Mouse (Mus musculus) forebrain, embryonic 11.5 days (tissue): ENCODE results near the gene Zfp112. TPM values are rescaled to one million over a fixed set of nuclear protein-coding genes. Genes with fewer than 3 reads are reported as not detected.

Experiments used
- ATAC-seq: fragments of 200-750 bp; cut with Nextera tagmentation; replicated peaks from 2 replicates; pipeline ENCODE4 v1.8.0; 2017; ENCODE audit warnings: moderate TSS enrichment; ENCODE audit not compliant: low FRiP score
- DNase-seq: peaks from one replicate; pipeline ENCODE4 v3.0.0-alpha.2; 2017; ENCODE audit warnings: low spot score
- H3K27ac ChIP-seq: fragments of 300-500 bp; sonication (generic); 2 replicates; pipeline ENCODE4 v1.5.1; 2014; ENCODE audit warnings: low read depth, low read length
- H3K27me3 ChIP-seq: fragments of 300-500 bp; sonication (generic); 2 replicates; pipeline ENCODE4 v1.6.1; 2014; ENCODE audit warnings: mild to moderate bottlenecking, low read length, mixed read lengths; ENCODE audit not compliant: control insufficient read depth, insufficient read depth
- H3K36me3 ChIP-seq: fragments of 300-500 bp; sonication (generic); 2 replicates; pipeline ENCODE4 v1.6.1; 2014; ENCODE audit warnings: mild to moderate bottlenecking, low read length, moderate library complexity, mixed read lengths; ENCODE audit not compliant: control insufficient read depth, insufficient read depth
- H3K4me1 ChIP-seq: fragments of 300-500 bp; sonication (generic); replicated peaks from 2 replicates; pipeline ENCODE4 v1.6.1; 2014; ENCODE audit warnings: low read length, mixed read lengths; ENCODE audit not compliant: control insufficient read depth, insufficient read depth
- H3K4me2 ChIP-seq: fragments of 300-500 bp; sonication (generic); 2 replicates; pipeline ENCODE4 v1.6.1; 2014; ENCODE audit warnings: low read depth, mild to moderate bottlenecking, low read length, moderate library complexity, mixed read lengths; ENCODE audit not compliant: severe bottlenecking
- H3K4me3 ChIP-seq: fragments of 300-500 bp; sonication (generic); 2 replicates; pipeline ENCODE4 v1.5.1; 2014; ENCODE audit warnings: low read depth, low read length
- H3K9ac ChIP-seq: fragments of 300-500 bp; sonication (generic); 2 replicates; pipeline ENCODE4 v1.6.1; 2014; ENCODE audit warnings: low read length
- H3K9me3 ChIP-seq: fragments of 300-500 bp; sonication (generic); 2 replicates; pipeline ENCODE4 v1.6.1; 2016; ENCODE audit warnings: low read length, mixed read lengths; ENCODE audit not compliant: control insufficient read depth
- WGBS: fragments of 180-500 bp; shearing (Covaris S2); extraction: QIAGEN DNeasy Blood & Tissue Kit; methylation state at CpG from one replicate; pipeline ENCODE4 v1.1.7; 2014; 5-methylcytosine and 5-hydroxymethylcytosine counted together
- polyA plus RNA-seq: library from polyadenylated mRNA; unstranded; fragments of >200 nt; fragmentation: Nextera tagmentation; extraction: Ambion mirVana; gene quantifications from 2 replicates; pipeline ENCODE4 v1.2.1, GENCODE M21; 2014

Gene Zfp112
- polyA plus RNA-seq, 1 experiment from 2014 or later, result 6.3 TPM

- ATAC-seq (no peak), DNase-seq (no peak)
- WGBS, result 8% methylated on average over 1 of the region's 1 CpGs
Observed at GRCm38 (mm10) chr7:24153272-24153671, 41.2 kb downstream of the Zfp112 start.

GRCm38 (mm10) chr7:24172191-24172590, 60.1 kb downstream of the Zfp112 start:
- Histone ChIP-seq H3K4me3 (no peak overlapping the region), H3K4me1 (no peaks in the 10 kb centered on the region), H3K9ac (no peak overlapping the region), H3K9me3 (no peaks in the 10 kb centered on the region), H3K27me3 (no peaks in the 10 kb centered on the region), H3K36me3 (no peaks in the 10 kb centered on the region), H3K27ac (no peak overlapping the region), H3K4me2 (no peak overlapping the region)
- DNase-seq (no peak), ATAC-seq (no peak)
- WGBS, result 73% methylated on average over 4 of the region's 4 CpGs

More at GRCm38 (mm10) chr7:24153272-24153671, 41.2 kb downstream of the Zfp112 start:
- no peak overlapping the region for H3K4me3 ChIP-seq
- H3K27me3 ChIP-seq, result no peaks in the 10 kb centered on the region
- H3K4me1 ChIP-seq, result no peaks in the 10 kb centered on the region
- no peak overlapping the region for H3K9ac ChIP-seq
- H3K27ac ChIP-seq, result no peak overlapping the region
- H3K4me2 ChIP-seq, result no peak overlapping the region
- no peaks in the 10 kb centered on the region for H3K36me3 ChIP-seq
- no peaks in the 10 kb centered on the region for H3K9me3 ChIP-seq

- H3K4me2 ChIP-seq, result peak within 1 kb of the TSS; percentile 47
- H3K27ac ChIP-seq, result no peak within 1 kb of the TSS
- no peaks in the 10 kb centered on the region for H3K4me1 ChIP-seq
- DNase-seq (peak; percentile 88), ATAC-seq (peak; percentile 90)
- H3K27me3 ChIP-seq, result no peaks in the 10 kb centered on the region
- H3K36me3 ChIP-seq, result no peaks in the 10 kb centered on the region
- peak within 1 kb of the TSS; percentile 77 for H3K9ac ChIP-seq
- WGBS, result 14% methylated on average over 23 of the region's 23 CpGs
- H3K9me3 ChIP-seq, result no peaks in the 10 kb centered on the region
- H3K4me3 ChIP-seq, result peak within 1 kb of the TSS; percentile 47
Observed at GRCm38 (mm10) chr7:24174618-24175336, 62.7 kb downstream of the Zfp112 start, which contains the start of gene Zfp114. Zfp114 (plus strand) TSS chr7:24175060.

- H3K9me3 ChIP-seq, result no peaks in the 10 kb centered on the region
- H3K36me3 ChIP-seq, result no peaks in the 10 kb centered on the region
- no peak for DNase-seq
- peak overlapping the region; percentile 47; the same call in 1 of the 2 replicates for H3K4me2 ChIP-seq
- no peaks in the 10 kb centered on the region for H3K4me1 ChIP-seq
- WGBS, result 59% methylated on average over 6 of the region's 6 CpGs
- peak; percentile 33; the same call in 1 of the 2 replicates for ATAC-seq
- H3K4me3 ChIP-seq, result peak overlapping the region; percentile 47
- peak overlapping the region; percentile 77 for H3K9ac ChIP-seq
- H3K27me3 ChIP-seq, result no peaks in the 10 kb centered on the region
- H3K27ac ChIP-seq, result no peak overlapping the region
Observed at GRCm38 (mm10) chr7:24175337-24175711, 63.2 kb downstream of the Zfp112 start.

Other genes with a start within 250 kb of the Zfp112 start
- not detected in 2 replicates for gene Vmn1r177, start 245.9 kb upstream of the Zfp112 start, polyA plus RNA-seq
- not detected in 2 replicates for gene Vmn1r178, start 220.3 kb upstream of the Zfp112 start, polyA plus RNA-seq
- gene Vmn1r179, start 185.3 kb upstream of the Zfp112 start, polyA plus RNA-seq, result not detected in 2 replicates
- gene Vmn1r180, start 161.7 kb upstream of the Zfp112 start, polyA plus RNA-seq, result not detected in 2 replicates
- not detected in 2 replicates for gene Vmn1r181, start 137.7 kb upstream of the Zfp112 start, polyA plus RNA-seq
- not detected in 2 replicates for gene V1rd19, start 110.6 kb upstream of the Zfp112 start, polyA plus RNA-seq
- not detected in 2 replicates for gene Vmn1r183, start 59.1 kb upstream of the Zfp112 start, polyA plus RNA-seq
- 33.3 and 35.3 TPM in 2 replicates for gene Zfp180, start 30.4 kb upstream of the Zfp112 start, polyA plus RNA-seq
- gene Zfp235, start 21.9 kb downstream of the Zfp112 start, polyA plus RNA-seq, result 17.4 and 17.6 TPM in 2 replicates
- gene Zfp114, start 62.7 kb downstream of the Zfp112 start, polyA plus RNA-seq, result 6.2 and 6.7 TPM in 2 replicates
- gene Zfp111, start 99.1 kb downstream of the Zfp112 start, polyA plus RNA-seq, result 9.6 and 12.3 TPM in 2 replicates
- 5.0 and 5.7 TPM in 2 replicates for gene Zfp109, start 125.2 kb downstream of the Zfp112 start, polyA plus RNA-seq
- gene Zfp108, start 142.5 kb downstream of the Zfp112 start, polyA plus RNA-seq, result 2.6 and 3.0 TPM in 2 replicates
- gene Zfp93, start 158.1 kb downstream of the Zfp112 start, polyA plus RNA-seq, result 7.4 and 9.0 TPM in 2 replicates
- 43.4 and 48.7 TPM in 2 replicates for gene Zfp61, start 188.9 kb downstream of the Zfp112 start, polyA plus RNA-seq
- gene Zfp94, start 204.4 kb downstream of the Zfp112 start, polyA plus RNA-seq, result 15.2 and 15.9 TPM in 2 replicates
- 0.23 TPM in 1 of 2 replicates, not detected in the other for gene Tescl, start 221.6 kb downstream of the Zfp112 start, polyA plus RNA-seq
- gene Lypd5, start 236.9 kb downstream of the Zfp112 start, polyA plus RNA-seq, result not detected in 2 replicates